10 mouse cellular contexts compared by ENCODE assay signal in genomic region chr14:60733706-60734105, GRCm38 (mm10). TPM values are rescaled to one million over a fixed set of nuclear protein-coding genes. Genes with fewer than 3 reads are reported as not detected.
DNase-seq lines count a peak whose midpoint lies in the region; ATAC-seq and TF ChIP-seq lines count a peak whose summit lies in the region.
"Had no signal": no experiment of that assay in that cellular context is flagged by ENCODE, and none has a peak within 500 bp of the region (broad histone marks: within the 10 kb centered on the region; RNA-seq: fewer than 3 reads in every experiment).

No protein-coding gene starts in this region.

- TF ChIP-seq CTCF in spleen, adult 2 months (IDR thresholded peaks at IDR 0.05; ENCODE audit: extremely low read depth, insufficient read depth, insufficient read length, insufficient replicate concordance): no peak

- TF ChIP-seq POLR2A in spleen, adult 2 months (IDR thresholded peaks at IDR 0.05; ENCODE audit: low read depth, low read length): no peak

- H3K27me3 ChIP-seq in heart, embryonic 12.5 days (replicated peaks): no peaks in the 10 kb centered on the region
- no peaks in the 10 kb centered on the region for H3K27me3 ChIP-seq in spleen, adult 2 months (ENCODE audit: control insufficient read depth, insufficient read depth, low read length)
- no peaks in the 10 kb centered on the region for H3K27me3 ChIP-seq in limb, embryonic 10.5 days (ENCODE audit: low read depth, poor library complexity, severe bottlenecking)

- WGBS in heart, embryonic 12.5 days: under 1% methylated on average over 4 of the region's 4 CpGs
- 81% methylated on average over 4 of the region's 4 CpGs for WGBS in spleen, adult 2 months
- WGBS in limb, embryonic 10.5 days: 58% methylated on average over 4 of the region's 4 CpGs

- DNase-seq in heart, postnatal 4 days: no peak
- DNase-seq in spleen, adult 2 months (ENCODE audit: low read depth in 1 of 2, low spot score in 2 of 2): no peak
- DNase-seq in spleen, postnatal 36 days (ENCODE audit: low spot score in 2 of 2): no peak
- DNase-seq in limb, embryonic 10.5 days (ENCODE audit: low spot score): no peak
- DNase-seq in cerebellum, adult 9-10 months: no peak
- no peak for DNase-seq in thymus, postnatal 10 days (ENCODE audit: low spot score in 2 of 2)
- DNase-seq in kidney, adult 9 months: no peak
- DNase-seq: adrenal gland, adult 8-10 months; thymus, adult 2 months had no signal

- peak overlapping the region; percentile 51 for H3K4me3 ChIP-seq in heart, embryonic 12.5 days
- H3K4me3 ChIP-seq in spleen, adult 2 months (ENCODE audit: extremely low read depth, insufficient read depth, insufficient read length): no peak overlapping the region
- no peak overlapping the region for H3K4me3 ChIP-seq in limb, embryonic 10.5 days

- H3K4me1 ChIP-seq in heart, embryonic 12.5 days (replicated peaks): peaks cover 63% of the 10 kb centered on the region
- H3K4me1 ChIP-seq in spleen, adult 2 months (ENCODE audit: control insufficient read depth, insufficient read depth, insufficient read length): peaks cover 39% of the 10 kb centered on the region; the same call in 1 of the 2 replicates
- peaks cover 54% of the 10 kb centered on the region for H3K4me1 ChIP-seq in limb, embryonic 10.5 days

- H3K9ac ChIP-seq in heart, embryonic 12.5 days: peak overlapping the region; percentile 82

- H3K27ac ChIP-seq in heart, embryonic 12.5 days (ENCODE audit: poor library complexity, severe bottlenecking): peak overlapping the region; percentile 98
- peak overlapping the region; percentile 34 for H3K27ac ChIP-seq in spleen, adult 2 months (ENCODE audit: insufficient read depth, low read length)
- peak overlapping the region; percentile 63; the same call in 1 of the 2 replicates for H3K27ac ChIP-seq in limb, embryonic 10.5 days

- H3K4me2 ChIP-seq in heart, embryonic 12.5 days: peak overlapping the region; percentile 73

- H3K36me3 ChIP-seq in heart, embryonic 12.5 days: no peaks in the 10 kb centered on the region
- no peaks in the 10 kb centered on the region for H3K36me3 ChIP-seq in spleen, adult 2 months (ENCODE audit: control insufficient read depth, insufficient read depth, low read length)
- peaks cover 7% of the 10 kb centered on the region; the same call in 1 of the 2 replicates for H3K36me3 ChIP-seq in limb, embryonic 10.5 days

- peaks cover 5% of the 10 kb centered on the region; the same call in 1 of the 2 replicates for H3K9me3 ChIP-seq in heart, embryonic 12.5 days (replicated peaks)
- H3K9me3 ChIP-seq in limb, embryonic 10.5 days (replicated peaks): no peaks in the 10 kb centered on the region

- peak; percentile 40 for ATAC-seq in heart, embryonic 12.5 days (ENCODE audit: insufficient number of reproducible peaks, low FRiP score)

RNA-seq across cellular contexts. Expression of gene C1qtnf9, which starts 34.2 kb away (rescaled TPM):
- 0.20 TPM in 1 of 2 replicates, not detected in the other for polyA plus RNA-seq in heart, embryonic 12.5 days (2016; fragmentation: Nextera tagmentation; extraction: Ambion mirVana)
- total RNA-seq in heart, postnatal 4 days (2021): 10 to 100 TPM; 13.0 to 16.1 TPM
- 0.23 and 0.31 TPM in 2 replicates for polyA plus RNA-seq in spleen, adult 2 months (2012; rRNA removed)
- 0.10 and 0.26 TPM in 2 replicates for polyA plus RNA-seq in limb, embryonic 10.5 days (2016; fragmentation: Nextera tagmentation; extraction: Ambion mirVana)

RNA-seq across cellular contexts. Expression of gene Mipep, which starts 50.7 kb away (rescaled TPM):
- polyA plus RNA-seq in heart, embryonic 12.5 days (2016; fragmentation: Nextera tagmentation; extraction: Ambion mirVana): 29.5 and 31.4 TPM in 2 replicates
- total RNA-seq in heart, postnatal 4 days (2021): 10 to 100 TPM; 48.0 to 50.8 TPM
- polyA plus RNA-seq in spleen, adult 2 months (2012; rRNA removed): 3.2 and 5.7 TPM in 2 replicates
- polyA plus RNA-seq in limb, embryonic 10.5 days (2016; fragmentation: Nextera tagmentation; extraction: Ambion mirVana): 24.0 and 25.1 TPM in 2 replicates

Comparison
In these comparisons a context has a peak if more than half of its experiments do, and no peak if none do; other contexts are left out.
1. H3K27ac ChIP-seq: peak in every context shown above with its lines; median percentile 98 in heart, embryonic 12.5 days; 63 in limb, embryonic 10.5 days; 34 in spleen, adult 2 months.